Mouse (Mus musculus) ES-E14 (cell line): ENCODE results near the gene Tmem260.

Experiments used
- CHD2 ChIP-seq: IDR thresholded peaks from 2 replicates; pipeline ENCODE4 v1.6.1; 2014; ENCODE audit warnings: mild to moderate bottlenecking, low read depth, low read length, inconsistent platforms
- HCFC1 ChIP-seq: IDR thresholded peaks from 2 replicates; pipeline ENCODE4 v1.6.1; 2012; ENCODE audit warnings: low read length, inconsistent platforms, borderline replicate concordance; ENCODE audit not compliant: insufficient read depth
- MAFK ChIP-seq: IDR thresholded peaks from 2 replicates; pipeline ENCODE4 v1.6.1; 2014; ENCODE audit warnings: mild to moderate bottlenecking, low read depth, low read length, inconsistent platforms; ENCODE audit not compliant: insufficient read depth
- ZC3H11A ChIP-seq: IDR thresholded peaks from 2 replicates; pipeline ENCODE4 v1.6.1; 2012; ENCODE audit warnings: low read depth, mild to moderate bottlenecking, inconsistent platforms, low read length, borderline replicate concordance
- ZNF384 ChIP-seq: IDR thresholded peaks from 2 replicates; pipeline ENCODE4 v1.6.1; 2012; ENCODE audit warnings: low read depth, low read length, inconsistent platforms

GRCm38 (mm10) chr14:48553754-48554153 lies 107.8 kb downstream of the Tmem260 start:
- TF ChIP-seq ZC3H11A, result no peak
- TF ChIP-seq HCFC1, result no peak
- no peak for TF ChIP-seq ZNF384
- TF ChIP-seq CHD2, result no peak
- no peak for TF ChIP-seq MAFK
